Comparison of ENCODE assay signal across 18 mouse cellular contexts in the genomic region with DNA sequence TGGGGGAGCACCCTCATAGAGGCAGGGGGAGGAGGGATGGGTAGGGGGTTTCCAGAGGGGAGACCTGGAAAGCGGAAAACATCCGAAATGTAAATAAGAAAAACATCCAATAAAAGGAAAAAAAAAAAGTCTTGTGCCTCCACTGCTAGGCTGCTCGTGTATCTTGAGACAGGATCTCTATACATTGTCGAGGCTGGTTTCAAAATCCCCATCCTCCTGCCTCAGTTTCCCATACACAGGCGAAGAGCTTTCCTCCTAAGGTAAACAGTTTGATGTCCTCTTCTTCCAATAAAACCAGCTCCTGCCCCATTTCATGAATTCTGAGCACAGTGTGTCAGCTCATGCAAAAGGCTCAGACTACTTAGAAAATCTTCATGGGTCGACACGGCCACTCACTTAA.
"Had no signal": no experiment of that assay in that cellular context is flagged by ENCODE, and none has a peak within 500 bp of the region (broad histone marks: within the 10 kb centered on the region; RNA-seq: fewer than 3 reads in every experiment).

No protein-coding gene starts in this region.

- H3K4me1 ChIP-seq: embryonic facial prominence, embryonic 15.5 days; forebrain, embryonic 12.5 days; forebrain, embryonic 13.5 days had no signal

- H3K9ac ChIP-seq: embryonic facial prominence, embryonic 12.5 days; embryonic facial prominence, embryonic 13.5 days; embryonic facial prominence, embryonic 15.5 days; forebrain, embryonic 12.5 days; forebrain, embryonic 13.5 days; forebrain, embryonic 15.5 days; forebrain, postnatal 0 days had no signal

- H3K9me3 ChIP-seq: embryonic facial prominence, embryonic 10.5 days; embryonic facial prominence, embryonic 12.5 days; embryonic facial prominence, embryonic 13.5 days; embryonic facial prominence, embryonic 15.5 days; forebrain, embryonic 10.5 days; forebrain, embryonic 12.5 days; forebrain, embryonic 13.5 days; forebrain, embryonic 15.5 days had no signal

- DNase-seq: cerebellum, adult 2 months; cerebellum, adult 9-11 months; cerebellum, postnatal 10 days; embryo, embryonic 11 days; gastrocnemius, adult 2 months; gastrocnemius, postnatal 14 days; gastrocnemius, postnatal 25 days; gastrocnemius, postnatal 36 days had no signal

- H3K27me3 ChIP-seq: embryonic facial prominence, embryonic 12.5 days; embryonic facial prominence, embryonic 13.5 days; embryonic facial prominence, embryonic 15.5 days; forebrain, embryonic 12.5 days; forebrain, embryonic 13.5 days; forebrain, embryonic 15.5 days had no signal

- H3K27ac ChIP-seq: embryonic facial prominence, embryonic 10.5 days; embryonic facial prominence, embryonic 12.5 days; embryonic facial prominence, embryonic 13.5 days; embryonic facial prominence, embryonic 15.5 days; forebrain, embryonic 10.5 days; forebrain, embryonic 12.5 days; forebrain, embryonic 13.5 days; forebrain, embryonic 15.5 days; gastrocnemius, adult 2 months had no signal

- H3K36me3 ChIP-seq: embryonic facial prominence, embryonic 10.5 days; embryonic facial prominence, embryonic 12.5 days; embryonic facial prominence, embryonic 13.5 days; embryonic facial prominence, embryonic 15.5 days; forebrain, embryonic 10.5 days; forebrain, embryonic 12.5 days; forebrain, embryonic 15.5 days had no signal

- H3K4me3 ChIP-seq: embryonic facial prominence, embryonic 10.5 days; embryonic facial prominence, embryonic 12.5 days; embryonic facial prominence, embryonic 13.5 days; embryonic facial prominence, embryonic 15.5 days; erythroblast, embryonic 14.5 days; forebrain, embryonic 10.5 days; forebrain, embryonic 12.5 days; forebrain, embryonic 13.5 days; forebrain, embryonic 15.5 days; gastrocnemius, adult 2 months had no signal
